In the genomic region with DNA sequence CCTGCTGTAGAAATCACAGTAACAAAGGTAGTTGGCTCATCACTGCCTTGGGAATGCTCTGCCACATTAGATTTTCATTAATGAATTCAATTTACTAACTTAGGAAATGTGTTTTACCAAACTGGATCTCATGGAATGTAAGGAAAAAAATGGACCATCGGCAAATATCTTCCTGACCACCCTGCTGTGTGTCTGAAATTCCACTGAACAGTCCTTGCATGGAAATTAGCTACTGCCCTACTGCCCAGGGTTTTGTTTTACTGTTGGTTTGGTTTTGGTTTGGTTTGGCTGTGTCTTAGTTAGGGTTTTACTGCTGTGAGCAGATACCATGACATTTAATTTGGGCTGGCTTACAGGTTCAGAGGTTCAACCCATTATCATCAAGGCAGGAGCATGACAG, we compare ENCODE assay signal across 28 mouse cellular contexts.
"Had no signal": no experiment of that assay in that cellular context is flagged by ENCODE, and none has a peak within 500 bp of the region (broad histone marks: within the 10 kb centered on the region; RNA-seq: fewer than 3 reads in every experiment).

No protein-coding gene starts in this region.

- H3K27ac ChIP-seq: embryonic facial prominence, embryonic 10.5 days; embryonic facial prominence, embryonic 12.5 days; embryonic facial prominence, embryonic 13.5 days; embryonic facial prominence, embryonic 15.5 days; forebrain, embryonic 10.5 days; forebrain, embryonic 12.5 days; forebrain, embryonic 13.5 days; forebrain, embryonic 15.5 days; gastrocnemius, adult 2 months; heart, adult 2 months; heart, embryonic 10.5 days had no signal

- H3K9me3 ChIP-seq: embryonic facial prominence, embryonic 13.5 days; forebrain, embryonic 10.5 days; forebrain, embryonic 12.5 days; forebrain, embryonic 13.5 days; forebrain, embryonic 15.5 days had no signal

- H3K4me2 ChIP-seq: embryonic facial prominence, embryonic 12.5 days; embryonic facial prominence, embryonic 13.5 days; embryonic facial prominence, embryonic 15.5 days; forebrain, embryonic 12.5 days; forebrain, embryonic 13.5 days; forebrain, embryonic 15.5 days had no signal

- H3K27me3 ChIP-seq: embryonic facial prominence, embryonic 12.5 days; embryonic facial prominence, embryonic 15.5 days; forebrain, embryonic 12.5 days; forebrain, embryonic 13.5 days; forebrain, embryonic 15.5 days had no signal

- H3K9ac ChIP-seq: embryonic facial prominence, embryonic 12.5 days; embryonic facial prominence, embryonic 13.5 days; embryonic facial prominence, embryonic 15.5 days; forebrain, embryonic 12.5 days; forebrain, embryonic 13.5 days; forebrain, embryonic 15.5 days; forebrain, postnatal 0 days had no signal

- DNase-seq: cerebellum, adult 9-10 months; cerebellum, adult 9-11 months; cerebellum, postnatal 10 days; cerebellum, postnatal 14 days; cerebellum, postnatal 25 days; cerebellum, postnatal 36 days; embryo, embryonic 11 days; forebrain, postnatal 0 days; gastrocnemius, adult 2 months; gastrocnemius, postnatal 10 days; gastrocnemius, postnatal 14 days; gastrocnemius, postnatal 25 days; gastrocnemius, postnatal 36 days; heart, adult 11 months; heart, adult 18-20 months; heart, adult 2 months had no signal

- ATAC-seq: forebrain, embryonic 13.5 days; forebrain, embryonic 14.5 days; forebrain, embryonic 15.5 days; forebrain, embryonic 16.5 days; forebrain, postnatal 0 days had no signal

- H3K36me3 ChIP-seq: embryonic facial prominence, embryonic 10.5 days; embryonic facial prominence, embryonic 12.5 days; embryonic facial prominence, embryonic 13.5 days; embryonic facial prominence, embryonic 15.5 days; forebrain, embryonic 10.5 days; forebrain, embryonic 12.5 days; forebrain, embryonic 15.5 days; heart, embryonic 10.5 days had no signal

- H3K4me3 ChIP-seq: embryonic facial prominence, embryonic 10.5 days; embryonic facial prominence, embryonic 12.5 days; embryonic facial prominence, embryonic 13.5 days; embryonic facial prominence, embryonic 15.5 days; erythroblast, embryonic 14.5 days; forebrain, embryonic 10.5 days; forebrain, embryonic 12.5 days; forebrain, embryonic 13.5 days; forebrain, embryonic 15.5 days; gastrocnemius, adult 2 months; heart, adult 2 months; heart, embryonic 10.5 days had no signal

- H3K4me1 ChIP-seq: embryonic facial prominence, embryonic 10.5 days; embryonic facial prominence, embryonic 12.5 days; embryonic facial prominence, embryonic 13.5 days; embryonic facial prominence, embryonic 15.5 days; forebrain, embryonic 10.5 days; forebrain, embryonic 12.5 days; forebrain, embryonic 13.5 days; forebrain, embryonic 15.5 days; heart, embryonic 10.5 days had no signal
